Mouse (Mus musculus) left cerebral cortex, postnatal 36 days (tissue): ENCODE measurements around the gene Alg14. TPM values are rescaled to one million over a fixed set of nuclear protein-coding genes. Genes with fewer than 3 reads are reported as not detected.

Experiments used
- DNase-seq, 2 experiments: peaks; one replicate each; pipeline ENCODE4 v3.0.0; 2021 to 2022; ENCODE audit warnings: low spot score in 2 of 2, mixed read lengths in 1 of 2
- intact Hi-C: fragments of 180-260 bp; cut with DNase I; formaldehyde crosslinking; loops from one replicate; pipeline ENCODE4 v1.15.1; 2025
- total RNA-seq, 2 experiments: library from RNA; stranded (reverse); gene quantifications; 2 replicates each; pipeline ENCODE4 v1.2.3; 2021

Gene Alg14
- 10 to 100 TPM; 12.8 to 13.8 TPM for total RNA-seq

DNA sequence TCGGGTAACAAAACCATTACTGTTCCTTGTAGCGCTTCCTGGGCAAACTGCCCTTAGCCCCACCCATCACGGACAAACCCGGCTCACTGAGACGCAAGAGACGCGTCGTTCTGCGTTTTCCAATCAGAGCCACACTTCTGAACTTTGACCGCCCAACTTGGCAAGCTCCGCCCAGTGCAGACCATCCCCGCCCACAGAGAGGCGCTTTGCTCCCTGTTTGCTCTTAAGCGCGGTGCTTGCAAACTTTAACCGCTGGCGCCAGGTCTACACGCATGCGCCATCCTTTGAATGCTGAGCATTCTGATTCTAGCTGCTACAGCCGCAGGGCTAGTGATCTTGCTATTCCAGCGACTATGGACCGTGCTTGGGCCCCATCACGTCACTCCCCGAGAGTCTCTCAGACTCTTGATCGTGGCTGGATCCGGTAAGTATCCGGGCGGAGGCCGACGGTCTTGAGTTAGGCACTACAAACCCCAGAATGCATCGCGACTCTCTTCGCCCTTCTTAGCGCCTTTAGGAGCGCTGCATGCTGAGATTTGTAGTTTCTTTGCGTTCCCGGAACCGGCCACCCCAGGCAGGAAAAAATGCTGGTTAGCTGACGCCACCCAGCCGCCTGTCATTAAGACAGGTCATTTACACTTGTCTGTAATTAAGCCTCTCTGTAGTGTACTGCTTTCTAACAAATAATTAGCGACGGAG lies at the start of gene Alg14:
Alg14 (plus strand) TSS at position 214 of the 699 bp plus-strand sequence.
- intact Hi-C loops = loop anchor here (5.0 kb wide), 1 partner anchor 119 kb away; the partner anchor contains the start of gene Rwdd3
- peak; percentile 95 to 97 for DNase-seq

DNA sequence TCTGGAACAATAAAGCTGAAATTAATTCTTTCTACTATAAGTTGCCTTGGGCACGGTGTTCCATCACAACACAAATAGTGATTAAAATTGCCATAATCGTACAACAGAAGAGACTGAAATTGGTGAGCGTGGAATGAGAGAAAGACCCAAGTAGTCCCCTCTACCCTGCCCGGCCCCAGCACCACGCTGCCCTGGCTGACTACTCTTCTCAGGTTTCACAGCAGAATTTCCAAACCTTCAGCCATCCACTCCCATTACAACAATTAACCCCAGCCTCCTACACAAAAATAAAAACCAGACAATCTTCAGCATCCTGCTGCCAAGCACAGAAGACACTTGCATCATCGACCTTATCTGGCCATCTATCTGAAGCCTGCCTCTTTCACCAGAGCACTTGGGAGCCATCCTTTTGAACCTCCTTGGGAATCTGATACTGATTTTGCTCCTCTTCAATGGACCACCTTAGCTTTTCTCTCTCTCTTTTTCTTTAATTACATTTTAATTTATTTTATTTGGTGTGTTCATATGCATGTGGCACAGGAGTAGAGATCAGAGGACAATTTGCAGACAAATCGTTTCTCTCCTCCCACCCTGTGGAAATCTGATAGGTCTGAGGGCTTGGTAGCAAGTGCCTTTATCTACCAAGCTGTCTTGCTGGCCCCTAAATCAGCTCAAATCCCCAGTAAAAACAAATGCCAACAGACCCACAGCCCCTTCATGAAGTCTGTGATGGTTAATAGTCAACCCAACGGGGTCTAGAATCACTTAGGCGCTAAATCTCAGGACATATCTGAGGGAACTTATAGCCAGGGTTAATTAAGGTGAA lies 49.2 kb upstream of the Alg14 start:
- intact Hi-C loops = no loop called here
- no peak for DNase-seq

DNA sequence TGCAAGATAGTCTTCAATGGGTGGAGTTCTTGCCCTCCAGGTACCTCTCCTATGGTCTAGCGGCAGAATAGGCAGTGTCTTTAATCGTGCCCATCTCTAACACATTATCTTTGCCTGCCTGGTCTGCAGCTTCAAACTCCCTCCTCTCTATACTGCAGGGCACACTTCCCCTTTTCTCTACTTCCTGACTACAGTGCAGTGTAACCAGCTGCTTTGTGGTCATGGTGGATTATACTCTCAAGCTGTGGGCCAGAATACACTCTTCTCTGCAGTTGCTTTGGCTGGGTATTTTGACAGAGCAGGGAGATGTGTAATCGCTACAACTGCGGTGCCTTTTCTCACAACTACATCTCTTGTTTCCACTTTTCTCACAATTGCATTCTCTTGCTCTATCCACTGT lies 48.6 kb upstream of the Alg14 start:
- intact Hi-C loops = no loop called here
- DNase-seq = no peak

DNA sequence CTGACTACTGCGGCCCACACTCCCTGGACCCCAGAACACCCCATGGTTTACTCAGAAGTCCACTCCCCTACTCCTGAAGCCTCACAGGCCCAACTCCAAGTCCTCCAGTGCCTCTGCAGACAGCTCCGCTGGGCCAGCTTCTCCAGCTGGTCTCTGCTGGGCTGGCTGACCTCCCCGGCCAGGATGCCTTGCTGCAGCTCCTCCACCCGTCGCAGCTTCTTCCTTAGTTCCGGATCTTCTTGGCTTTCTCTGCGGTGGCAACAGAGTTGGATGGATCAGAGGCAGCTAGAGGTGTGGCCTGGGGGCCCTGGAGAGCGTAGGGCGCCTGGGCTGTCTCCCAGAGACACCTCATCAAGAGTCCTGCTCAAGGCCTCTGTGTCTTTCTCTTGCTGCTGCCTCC lies 41.5 kb upstream of the Alg14 start:
- no peak for DNase-seq
- intact Hi-C loops = no loop called here

DNA sequence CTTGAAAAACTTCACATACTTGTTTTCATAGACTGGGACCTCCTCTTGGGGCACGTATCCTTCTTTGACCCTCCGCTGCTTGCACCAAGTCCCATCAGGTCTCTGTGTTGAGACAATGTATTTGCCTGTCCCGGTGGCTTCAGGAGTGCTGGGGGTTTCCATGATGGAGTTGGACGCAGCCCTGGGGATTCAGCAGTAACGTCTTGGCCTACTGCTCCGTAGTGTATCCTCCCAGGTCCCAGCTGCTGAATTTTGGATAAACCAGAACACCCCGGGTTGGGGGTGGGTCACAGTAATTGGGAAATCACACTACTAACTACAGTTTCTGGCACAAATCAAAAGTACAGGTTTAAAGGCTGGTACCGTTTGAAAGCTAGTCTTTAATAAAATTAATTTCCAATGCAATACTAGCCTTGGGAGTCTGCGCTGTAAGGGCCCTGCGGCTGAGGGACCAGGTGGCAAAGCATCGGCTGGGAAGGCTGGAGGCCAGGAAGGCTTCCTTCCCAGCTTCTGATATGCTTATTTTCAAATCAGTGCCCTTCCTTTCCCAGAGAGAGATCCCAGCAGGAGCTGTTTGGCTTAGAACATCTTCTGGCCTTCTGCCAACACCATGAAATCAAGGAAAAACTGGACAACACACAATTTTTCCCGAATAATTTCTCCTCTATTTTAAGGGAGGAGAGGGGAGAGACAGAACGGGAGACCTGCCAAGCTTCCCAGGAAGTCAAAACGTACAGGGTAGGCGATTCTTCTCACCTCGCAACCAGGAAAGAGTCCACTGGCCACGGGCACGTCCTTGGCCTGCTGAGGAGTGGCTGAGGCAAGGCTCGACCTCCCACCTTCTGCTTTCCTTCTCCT lies 40.8 kb upstream of the Alg14 start:
- no peak for DNase-seq
- intact Hi-C loops = no loop called here

DNA sequence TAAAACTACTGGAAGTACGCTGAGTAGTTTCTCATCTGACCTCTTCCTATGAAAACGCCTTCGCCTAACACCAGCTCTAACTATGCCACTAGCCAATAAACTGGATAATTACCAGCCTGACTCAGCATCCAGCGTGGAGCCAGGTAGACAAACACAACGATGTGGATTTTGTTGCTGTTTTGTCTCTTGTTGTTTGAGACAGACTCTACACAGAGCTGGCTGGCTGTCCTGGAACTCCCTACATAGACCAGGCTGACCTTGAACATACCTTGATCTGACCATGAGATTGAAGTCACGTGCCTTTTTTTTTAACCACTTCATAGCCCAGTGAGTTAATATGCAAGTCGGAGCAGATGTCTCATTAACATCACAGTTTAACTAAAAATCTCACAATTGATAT lies 36.1 kb upstream of the Alg14 start:
- intact Hi-C loops = no loop called here
- no peak for DNase-seq

DNA sequence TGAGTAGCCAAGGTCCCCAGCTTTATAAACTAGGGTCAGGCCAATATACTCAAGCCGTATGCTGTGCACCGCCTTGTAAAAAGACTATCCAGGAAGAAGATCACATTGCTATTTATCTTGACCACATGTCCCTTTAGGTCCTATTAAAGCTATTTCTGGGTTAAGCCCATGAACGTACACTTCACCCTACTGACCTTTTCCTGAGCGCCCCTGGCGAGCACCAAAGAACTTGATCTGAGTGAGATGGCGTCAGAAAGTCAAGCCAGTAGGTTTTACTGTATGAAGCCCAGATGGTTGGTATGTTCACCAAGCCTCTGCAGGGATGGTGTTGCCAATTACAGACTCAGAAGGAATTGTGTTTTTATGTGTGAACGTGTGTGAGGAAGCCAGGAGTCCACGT lies 35.4 kb upstream of the Alg14 start:
- DNase-seq = no peak
- intact Hi-C loops = no loop called here

DNA sequence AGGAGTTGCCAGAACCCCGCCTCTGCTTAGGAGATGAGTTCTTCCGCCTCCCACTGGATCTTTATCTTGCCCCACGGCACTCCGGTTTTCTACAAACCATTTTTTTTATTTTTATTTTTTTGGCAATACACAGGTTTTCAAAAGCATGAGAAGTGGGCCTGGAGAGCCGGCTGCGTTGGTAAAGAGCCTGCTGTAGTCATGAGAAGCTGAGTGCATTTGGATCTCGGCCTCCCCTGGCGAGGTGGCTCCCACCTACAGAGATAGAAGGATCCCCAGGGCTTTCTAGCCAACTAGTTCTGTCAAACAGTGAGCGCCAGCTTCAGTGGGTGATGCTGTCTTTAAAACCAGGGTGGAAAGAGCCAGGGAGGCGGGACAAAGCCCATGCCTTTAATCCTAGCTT lies 34.2 kb upstream of the Alg14 start:
- intact Hi-C loops = no loop called here
- DNase-seq = peak; percentile 59 to 81

DNA sequence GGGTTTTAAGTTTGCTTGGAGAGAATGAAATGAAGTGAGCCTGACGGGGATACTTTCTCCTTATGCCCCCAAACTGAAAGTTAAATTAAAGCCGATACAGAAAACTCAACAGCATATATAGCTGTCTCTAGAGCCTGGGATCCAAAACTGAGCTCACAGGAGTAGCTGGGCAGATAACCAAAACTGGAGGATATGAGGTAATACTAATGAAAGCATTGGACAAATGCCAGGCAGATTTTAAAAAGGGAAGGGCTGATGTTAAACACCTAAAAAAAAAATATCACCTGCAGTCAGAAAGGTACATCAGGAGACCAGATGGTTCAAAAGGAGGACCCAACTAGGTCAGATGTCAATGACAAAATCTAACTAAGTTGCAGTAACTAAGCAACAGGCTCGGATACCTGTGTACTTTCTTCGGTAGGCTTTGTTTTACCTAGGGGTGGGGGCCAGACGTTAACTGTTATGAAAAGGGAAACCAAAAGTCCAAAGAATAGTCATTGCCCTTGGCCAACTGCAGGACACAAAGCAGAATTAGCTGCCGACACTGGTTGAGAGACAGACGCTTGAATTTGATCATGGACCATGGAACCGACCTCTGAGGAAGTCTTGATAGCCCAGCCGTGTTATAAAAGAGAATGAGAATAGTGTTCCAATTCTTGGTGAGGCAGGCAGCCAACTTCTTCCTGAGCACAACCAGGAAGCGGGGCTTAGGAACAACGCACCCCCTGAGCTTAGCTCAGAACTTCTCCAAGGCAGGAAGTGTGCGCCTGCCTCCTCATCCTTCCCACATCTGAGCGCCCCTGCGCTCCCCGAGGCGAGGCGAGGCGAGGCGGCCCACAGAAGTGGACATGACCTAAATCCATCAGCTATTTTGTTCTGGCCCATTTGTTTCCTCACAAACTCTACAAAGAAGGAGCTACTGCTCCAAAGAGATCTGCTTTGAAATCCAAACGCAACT lies 32.8 kb upstream of the Alg14 start:
- peak; percentile 38 to 46 for DNase-seq

DNA sequence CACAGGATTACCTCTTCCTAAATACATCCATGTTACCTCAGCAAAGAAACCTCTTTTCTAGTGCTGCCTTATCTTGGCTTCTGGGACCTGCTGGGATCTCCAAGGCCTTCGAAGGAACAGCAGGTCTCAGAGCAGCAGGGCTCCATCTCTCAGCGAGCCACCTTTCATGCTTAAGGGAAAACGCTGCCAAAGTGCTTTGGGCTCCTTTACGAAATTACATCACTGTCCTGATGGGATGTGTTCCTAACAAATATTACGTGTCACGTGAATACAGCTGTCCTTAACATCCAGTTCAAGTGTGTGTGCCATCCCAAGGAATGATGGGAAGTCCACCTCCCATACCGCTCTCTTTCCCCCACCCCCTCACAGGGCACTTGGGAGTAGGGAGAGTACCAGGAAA lies 31.5 kb upstream of the Alg14 start:
- intact Hi-C loops = loop anchor here (5.0 kb wide), 1 partner anchor 88 kb away; the partner anchor contains the start of gene Rwdd3
- no peak for DNase-seq

More for the DNA sequence above, 32.8 kb upstream of the Alg14 start:
- intact Hi-C loops = no loop called here

DNA sequence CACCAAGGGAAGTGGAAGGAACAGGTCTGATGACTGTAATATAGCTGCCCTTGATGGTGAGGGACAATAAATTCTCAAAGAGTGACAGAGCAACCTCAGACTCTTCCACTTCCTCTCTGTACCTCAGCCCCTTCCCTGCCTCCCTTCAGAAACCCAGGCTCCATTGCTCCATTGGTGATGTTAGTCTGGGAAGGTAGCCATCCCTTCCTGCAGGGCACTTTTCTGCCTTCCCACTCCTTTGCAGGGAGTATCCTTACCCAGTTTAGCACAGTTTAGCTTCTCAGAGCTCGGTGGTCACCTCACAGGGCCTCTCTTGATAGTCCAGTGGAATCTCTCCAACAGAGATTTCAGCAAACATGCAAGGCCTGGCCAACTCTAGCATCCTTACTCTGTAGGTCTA lies 30.7 kb upstream of the Alg14 start:
- no peak for DNase-seq
- intact Hi-C loops = loop anchor here (5.0 kb wide), 1 partner anchor 89 kb away; the partner anchor contains the start of gene Rwdd3

DNA sequence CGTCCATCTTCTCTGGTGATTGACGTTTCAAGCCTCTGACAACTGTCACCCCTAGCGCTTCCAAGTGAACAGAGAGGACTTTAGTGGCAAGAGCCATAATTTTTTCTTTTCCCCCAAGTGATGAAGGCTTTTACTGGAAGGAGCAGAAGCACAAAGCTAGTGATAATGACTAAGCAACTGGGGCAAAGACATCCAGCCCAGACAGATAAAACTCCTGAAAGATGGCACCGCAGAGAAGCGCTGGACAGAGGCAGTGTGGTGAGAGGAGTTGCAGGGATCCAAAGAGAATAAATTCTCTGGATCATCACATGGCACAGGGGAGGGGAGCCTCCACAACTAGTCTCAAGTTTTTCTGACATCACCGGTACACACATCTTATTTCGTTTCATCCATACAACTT lies 30.3 kb upstream of the Alg14 start:
- no peak for DNase-seq
- intact Hi-C loops = loop anchor here (5.0 kb wide), 1 partner anchor 89 kb away; the partner anchor contains the start of gene Rwdd3

DNA sequence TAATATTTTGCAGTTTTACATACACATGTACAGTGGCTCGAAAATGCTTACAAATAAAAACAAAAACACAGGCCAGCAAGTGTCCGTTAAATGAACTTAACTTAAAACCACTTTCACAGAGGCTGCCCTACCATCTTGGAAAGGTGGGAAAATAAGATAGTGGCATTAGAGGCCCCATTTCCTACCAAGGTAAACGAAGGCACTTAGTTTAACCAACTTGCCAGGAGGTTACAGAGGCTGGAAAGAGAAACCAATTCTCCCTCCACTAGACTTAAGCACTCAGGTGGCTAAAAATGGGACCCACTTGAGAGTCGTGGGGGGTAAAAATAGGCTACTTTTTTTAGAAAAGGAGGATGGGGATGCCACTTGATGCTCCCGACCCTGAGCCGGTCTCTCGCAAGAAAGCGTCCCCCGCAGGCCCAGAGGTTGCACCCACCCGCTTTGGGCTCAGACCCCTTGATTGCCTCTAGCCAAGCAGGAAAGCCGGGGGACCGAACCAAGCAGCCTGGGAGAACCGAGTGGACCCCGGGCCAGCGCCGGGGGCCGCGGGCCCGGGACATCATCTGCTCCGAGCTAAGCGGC lies 29.5 kb upstream of the Alg14 start:
- DNase-seq = no peak
- intact Hi-C loops = loop anchor here (5.0 kb wide), 1 partner anchor 90 kb away; the partner anchor contains the start of gene Rwdd3

DNA sequence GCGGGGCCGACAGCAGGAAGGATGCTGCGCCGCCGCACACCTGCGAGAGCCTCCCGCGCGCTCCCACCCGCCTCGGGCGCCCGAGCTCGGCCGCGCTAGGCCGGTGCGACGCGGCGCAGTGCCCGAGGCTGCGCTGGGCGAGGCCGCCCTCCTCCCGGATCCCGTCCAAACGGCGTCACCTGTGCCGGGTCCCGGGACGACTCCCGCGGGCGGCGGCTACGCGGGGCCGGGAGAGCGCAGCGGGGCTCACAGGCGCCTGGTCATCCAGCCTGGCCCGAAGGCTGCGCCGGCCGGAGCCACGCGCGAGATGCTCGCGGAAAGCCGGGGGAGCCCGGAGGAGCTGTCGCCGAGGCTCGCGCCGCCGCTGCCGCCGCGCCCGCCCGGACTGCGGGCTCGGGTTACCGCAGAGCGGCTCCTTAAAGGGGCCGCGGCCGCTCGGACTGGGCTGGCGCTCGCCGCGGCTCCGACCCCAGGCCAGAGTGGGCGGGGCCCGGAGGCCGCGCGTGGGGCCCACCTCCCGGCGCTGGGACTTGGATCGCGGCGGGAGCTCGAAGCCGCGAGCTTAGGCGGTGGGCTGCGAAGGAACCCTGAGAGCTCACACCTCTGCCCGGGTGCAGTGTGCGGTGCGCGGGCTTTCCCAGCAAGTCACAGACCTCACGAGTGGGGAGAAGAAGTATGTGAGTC lies 28.9 kb upstream of the Alg14 start:
- peak; percentile 65 to 76 for DNase-seq
- intact Hi-C loops = loop anchor here (5.0 kb wide), 1 partner anchor 90 kb away; the partner anchor contains the start of gene Rwdd3

DNA sequence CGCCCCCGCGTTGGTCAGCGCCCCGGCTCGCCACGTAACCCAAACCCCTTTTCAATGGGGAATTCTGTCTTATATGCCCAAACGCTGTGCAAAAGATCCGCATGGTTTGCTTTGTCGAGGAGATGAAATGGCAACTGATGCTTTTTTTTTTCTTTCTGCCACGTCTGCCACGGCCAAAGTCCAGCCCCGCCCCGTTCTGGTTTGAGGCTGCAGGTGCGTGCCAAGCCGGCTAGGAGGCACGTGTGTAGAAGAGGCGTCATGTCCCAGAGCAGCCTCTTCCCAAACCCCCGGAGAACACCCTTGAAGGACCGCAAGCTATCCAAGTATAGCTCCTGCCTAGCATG lies 28.4 kb upstream of the Alg14 start:
- intact Hi-C loops = loop anchor here (5.0 kb wide), 1 partner anchor 91 kb away; the partner anchor contains the start of gene Rwdd3
- DNase-seq = peak; percentile 62 to 64

DNA sequence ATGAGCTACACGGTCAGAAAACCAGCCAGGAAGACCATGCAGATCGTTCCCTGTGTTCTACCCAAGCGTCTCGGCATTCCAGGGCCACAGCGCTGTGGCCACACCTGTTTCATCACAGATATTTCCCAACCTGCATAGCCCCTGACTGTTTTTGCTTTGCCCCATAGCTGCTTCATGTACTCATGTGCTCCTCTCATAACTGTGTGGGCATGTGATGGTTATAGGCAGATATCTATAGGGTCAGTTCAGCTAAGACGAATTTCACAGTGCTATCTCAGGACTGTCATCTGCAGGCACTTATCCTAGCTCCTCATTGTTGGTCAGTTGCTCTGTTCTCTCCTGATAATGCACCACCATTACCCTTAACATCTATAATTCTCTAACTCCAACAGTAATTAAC lies 27.3 kb upstream of the Alg14 start:
- intact Hi-C loops = loop anchor here (5.0 kb wide), 1 partner anchor 92 kb away; the partner anchor contains the start of gene Rwdd3
- DNase-seq = no peak

DNA sequence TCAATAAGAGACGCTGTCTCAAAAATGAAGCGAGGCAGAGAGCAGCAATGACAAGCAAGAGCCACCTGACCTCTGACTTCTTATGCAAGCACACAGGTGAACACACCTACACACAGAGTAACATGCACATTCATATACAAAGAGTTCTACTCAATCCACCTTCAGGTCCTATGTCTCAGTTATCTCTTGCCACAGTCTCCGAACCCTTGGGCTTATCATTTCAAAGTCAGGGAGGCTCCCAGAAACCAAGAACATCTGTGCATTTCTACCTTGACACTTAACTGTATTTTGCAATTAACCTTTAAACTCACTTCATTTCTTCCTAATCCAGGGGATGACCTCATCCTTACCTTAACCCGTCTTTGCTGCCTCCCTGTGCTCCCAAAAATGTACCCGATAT lies 24.3 kb upstream of the Alg14 start:
- intact Hi-C loops = no loop called here
- no peak for DNase-seq

DNA sequence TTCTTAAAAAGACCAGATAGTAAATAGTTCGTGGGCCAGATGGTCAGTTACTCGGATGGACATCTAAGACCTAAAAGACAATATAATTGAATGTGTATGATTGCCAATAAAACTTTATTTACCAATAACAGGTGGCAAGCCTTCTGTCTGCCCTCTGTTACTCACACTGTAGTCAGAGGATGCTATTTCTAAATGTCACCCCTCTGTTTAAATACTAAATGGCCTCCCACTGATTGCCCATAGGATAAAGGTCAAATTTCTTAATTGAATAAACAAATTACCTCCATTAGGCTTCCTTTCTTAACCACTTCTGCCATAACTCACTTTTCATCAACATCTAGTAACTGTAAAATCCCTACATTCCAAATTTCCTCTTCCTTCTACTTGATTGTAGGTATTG lies 19.0 kb upstream of the Alg14 start:
- no peak for DNase-seq
- intact Hi-C loops = no loop called here
